Mouse (Mus musculus) hindbrain, postnatal 0 days (tissue): ENCODE measurements around the gene Pold1. TPM values are rescaled to one million over a fixed set of nuclear protein-coding genes. Genes with fewer than 3 reads are reported as not detected.
A peak's percentile ranks its signal among the peaks of the same experiment; 100 is the strongest.

Experiments
- ATAC-seq: fragments of 200-750 bp; cut with Nextera tagmentation; 2 replicates; pipeline ENCODE4 v1.8.0; 2017; ENCODE audit warnings: mild to moderate bottlenecking, moderate TSS enrichment, moderate library complexity
- DNase-seq: peaks from one replicate; pipeline ENCODE4 v3.0.0-alpha.2; 2015; ENCODE audit warnings: low spot score
- H3K27ac ChIP-seq: fragments of 300-500 bp; sonication (generic); 2 replicates; pipeline ENCODE4 v1.5.1; 2014; ENCODE audit warnings: mild to moderate bottlenecking
- H3K27me3 ChIP-seq: fragments of 300-500 bp; sonication (generic); 2 replicates; pipeline ENCODE4 v1.6.1; 2014; ENCODE audit warnings: low read length, mixed read lengths; ENCODE audit not compliant: insufficient read depth
- H3K36me3 ChIP-seq: fragments of 300-500 bp; sonication (generic); 2 replicates; pipeline ENCODE4 v1.6.1; 2014; ENCODE audit warnings: low read length, mixed read lengths; ENCODE audit not compliant: insufficient read depth
- H3K4me1 ChIP-seq: fragments of 300-500 bp; sonication (generic); 2 replicates; pipeline ENCODE4 v1.6.1; 2014; ENCODE audit warnings: antibody characterized with exemption, low read length, mixed read lengths; ENCODE audit not compliant: insufficient read depth
- H3K4me2 ChIP-seq: fragments of 300-500 bp; sonication (generic); 2 replicates; pipeline ENCODE4 v1.6.1; 2014; ENCODE audit warnings: low read depth, mild to moderate bottlenecking, low read length, moderate library complexity, mixed read lengths
- H3K4me3 ChIP-seq: fragments of 300-500 bp; sonication (generic); 2 replicates; pipeline ENCODE4 v1.5.1; 2014; ENCODE audit warnings: low read length
- H3K9ac ChIP-seq: fragments of 300-500 bp; sonication (generic); replicated peaks from 2 replicates; pipeline ENCODE4 v1.6.1; 2014; ENCODE audit warnings: mild to moderate bottlenecking, low read length, moderate library complexity, mixed read lengths
- H3K9me3 ChIP-seq: fragments of 300-500 bp; sonication (generic); 2 replicates; pipeline ENCODE4 v1.6.1; 2016; ENCODE audit warnings: low read length, mixed read lengths
- CTCF ChIP-seq: IDR thresholded peaks from 2 replicates; pipeline ENCODE4 v1.5.1; 2016; ENCODE audit warnings: antibody characterized with exemption, control low read depth, low read depth
- WGBS: fragments of 180-500 bp; shearing (Covaris S2); extraction: QIAGEN DNeasy Blood & Tissue Kit; methylation state at CpG from one replicate; pipeline ENCODE4 v1.1.7; 2014; 5-methylcytosine and 5-hydroxymethylcytosine counted together
- polyA plus RNA-seq: library from polyadenylated mRNA; unstranded; fragments of >200 nt; fragmentation: Nextera tagmentation; extraction: Ambion mirVana; gene quantifications from 2 replicates; pipeline ENCODE4 v1.2.1, GENCODE M21; 2015
- total RNA-seq: library from RNA; depleted of rRNA; stranded (reverse); fragments of >200 nt; gene quantifications from 2 replicates; pipeline ENCODE4 v1.2.3, GENCODE M21; 2014

Pold1 gene
- total and polyA plus RNA-seq, 2 experiments from 2014 or later = 18.7 to 30.0 TPM

DNA sequence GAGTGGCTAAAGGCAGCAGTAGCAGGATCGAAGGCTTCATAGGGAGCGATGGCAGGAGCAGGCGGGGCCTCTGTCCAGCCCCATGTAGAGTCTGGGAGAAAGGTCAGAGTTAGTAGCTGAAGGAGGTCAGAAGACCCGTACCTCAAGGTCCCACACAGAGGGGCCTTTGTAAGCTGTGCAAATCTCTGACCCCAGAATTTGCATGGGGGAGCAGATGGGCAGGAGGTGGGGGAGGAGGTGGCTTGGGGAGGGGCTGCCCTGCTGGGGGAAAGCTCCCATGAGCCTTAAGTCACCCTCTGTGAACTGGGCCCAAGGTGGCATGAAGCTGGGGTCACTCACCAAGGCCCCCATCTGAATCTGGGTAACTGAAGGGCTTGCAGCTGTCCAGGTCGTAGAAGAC lies 19.1 kb downstream of the Pold1 start:
- H3K27ac ChIP-seq = no peak overlapping the region
- no peaks in the 10 kb centered on the region for H3K9me3 ChIP-seq
- H3K4me2 ChIP-seq = no peak overlapping the region
- no peak overlapping the region for H3K9ac ChIP-seq
- ATAC-seq = no peak
- no peaks in the 10 kb centered on the region for H3K27me3 ChIP-seq
- no peak for DNase-seq
- no peaks in the 10 kb centered on the region for H3K36me3 ChIP-seq
- TF ChIP-seq CTCF = no peak
- H3K4me3 ChIP-seq = no peak overlapping the region
- 57% methylated on average over 5 of the region's 5 CpGs for WGBS
- peaks cover 8% of the 10 kb centered on the region; the same call in 1 of the 2 replicates for H3K4me1 ChIP-seq

- peak overlapping the region; percentile 57; the same call in 1 of the 2 replicates for H3K27ac ChIP-seq
These were observed 20.9 kb downstream of the Pold1 start for GRCm38 (mm10) chr7:44527483-44528398.

DNA sequence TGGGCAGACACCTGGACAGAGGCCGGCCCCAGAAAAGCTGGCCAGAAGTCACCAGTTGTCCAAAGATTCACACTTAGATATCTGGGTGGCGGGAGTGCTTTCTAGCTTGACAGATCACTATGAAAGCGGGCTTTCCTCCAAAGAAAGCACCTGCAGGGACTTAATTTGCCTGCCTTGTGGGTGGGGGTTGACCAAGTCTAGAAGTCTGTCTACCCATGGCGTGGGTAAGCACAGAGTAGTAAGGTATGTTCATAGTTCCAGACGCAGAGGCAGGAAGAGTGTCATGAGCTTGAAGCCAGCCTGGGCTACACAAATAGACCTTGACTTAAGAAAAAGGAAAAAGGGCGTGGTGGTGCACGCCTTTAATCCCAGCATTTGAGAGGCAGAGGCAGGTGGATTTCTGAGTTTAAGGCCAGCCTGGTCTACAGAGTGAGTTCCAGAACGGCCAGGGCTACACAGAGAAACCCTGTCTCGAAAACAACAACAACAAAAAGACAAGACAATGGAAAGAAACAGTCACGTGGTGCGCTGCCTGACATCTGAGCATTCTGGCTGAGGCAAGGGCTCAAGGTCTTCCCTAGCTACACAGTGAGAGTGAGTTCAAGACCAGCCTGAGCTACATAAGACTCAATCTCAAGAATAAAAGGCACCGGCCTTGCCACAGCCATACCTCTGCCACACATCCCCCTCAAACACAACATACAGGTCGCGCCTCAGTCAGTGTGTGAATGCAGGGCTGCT lies 22.1 kb downstream of the Pold1 start:
- no peak for TF ChIP-seq CTCF
- Histone ChIP-seq H3K4me3 (no peak overlapping the region), H3K9ac (no peak overlapping the region), H3K27me3 (no peaks in the 10 kb centered on the region), H3K27ac (no peak overlapping the region), H3K4me2 (no peak overlapping the region), H3K9me3 (no peaks in the 10 kb centered on the region), H3K4me1 (peaks cover 8% of the 10 kb centered on the region; the same call in 1 of the 2 replicates), H3K36me3 (no peaks in the 10 kb centered on the region)
- WGBS = 92% methylated on average over 14 of the region's 14 CpGs
- DNase-seq (no peak), ATAC-seq (no peak)

More at GRCm38 (mm10) chr7:44527483-44528398, 20.9 kb downstream of the Pold1 start:
- peak overlapping the region; percentile 74 for H3K4me2 ChIP-seq
- DNase-seq = peak; percentile 84
- H3K4me3 ChIP-seq = peak overlapping the region; percentile 35
- no peaks in the 10 kb centered on the region for H3K36me3 ChIP-seq
- TF ChIP-seq CTCF = peak; percentile 88
- H3K9ac ChIP-seq = peak overlapping the region; percentile 50
- no peaks in the 10 kb centered on the region for H3K9me3 ChIP-seq
- peaks cover 8% of the 10 kb centered on the region; the same call in 1 of the 2 replicates for H3K4me1 ChIP-seq
- H3K27me3 ChIP-seq = no peaks in the 10 kb centered on the region
- ATAC-seq = peak; percentile 75
- 7% methylated on average over 40 of the region's 40 CpGs for WGBS

DNA sequence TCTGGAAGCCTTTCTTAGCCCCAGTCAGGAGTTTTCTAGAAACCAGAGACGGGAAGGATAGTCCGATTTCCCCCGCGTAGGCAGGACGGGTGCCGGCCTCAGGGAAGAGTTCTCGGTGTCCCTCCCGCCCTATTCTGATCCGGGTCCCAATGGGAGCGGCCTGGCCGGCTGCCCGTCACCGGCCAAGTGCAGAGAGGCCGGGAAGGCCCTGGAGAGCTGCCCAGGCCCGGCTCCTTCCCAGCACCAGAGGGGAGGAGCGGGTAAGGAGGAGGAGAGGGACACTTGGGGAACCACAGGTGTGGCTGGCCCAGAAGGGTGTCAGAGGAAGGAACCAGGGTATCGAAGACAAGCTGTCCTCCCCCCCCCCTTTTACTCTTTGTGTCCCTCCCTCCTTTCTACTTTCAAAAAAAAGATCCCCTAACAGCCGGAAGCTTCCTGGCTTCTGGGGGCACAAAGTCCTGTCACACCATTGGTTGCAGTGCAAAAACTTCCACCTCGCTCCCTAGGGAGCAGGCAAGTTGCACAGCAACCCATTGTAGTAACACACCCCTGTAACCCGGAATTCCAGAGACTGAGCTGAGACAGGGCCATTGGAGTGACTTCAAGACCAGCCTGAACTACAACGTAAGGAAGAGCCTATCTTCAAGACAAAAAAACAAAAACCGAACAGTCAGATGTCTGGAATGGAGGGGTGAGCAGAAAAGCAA lies 23.4 kb downstream of the Pold1 start:
- peak; percentile 73 for DNase-seq
- no peaks in the 10 kb centered on the region for H3K9me3 ChIP-seq
- 10% methylated on average over 21 of the region's 22 CpGs for WGBS
- H3K4me2 ChIP-seq = peak overlapping the region; percentile 41
- no peaks in the 10 kb centered on the region for H3K27me3 ChIP-seq
- H3K36me3 ChIP-seq = no peaks in the 10 kb centered on the region
- no peak overlapping the region for H3K4me3 ChIP-seq
- peak overlapping the region; percentile 20; the same call in 1 of the 2 replicates for H3K27ac ChIP-seq
- peaks cover 8% of the 10 kb centered on the region; the same call in 1 of the 2 replicates for H3K4me1 ChIP-seq
- ATAC-seq = 0 out of 2 replicates have a peak, but pooled peaks have one; percentile 16
- H3K9ac ChIP-seq = no peak overlapping the region; the same call in 1 of the 2 replicates
- TF ChIP-seq CTCF = no peak

GRCm38 (mm10) chr7:44524502-44524901 lies 24.1 kb downstream of the Pold1 start, which contains the start of gene Mybpc2:
Mybpc2 (minus strand) TSS chr7:44524656.
- Histone ChIP-seq H3K27me3 (no peaks in the 10 kb centered on the region), H3K9me3 (no peaks in the 10 kb centered on the region), H3K36me3 (no peaks in the 10 kb centered on the region), H3K9ac (no peak within 1 kb of the TSS; the same call in 1 of the 2 replicates), H3K27ac (peak within 1 kb of the TSS; percentile 20; the same call in 1 of the 2 replicates), H3K4me1 (peaks cover 8% of the 10 kb centered on the region; the same call in 1 of the 2 replicates), H3K4me3 (no peak within 1 kb of the TSS), H3K4me2 (peak within 1 kb of the TSS; percentile 41)
- DNase-seq = no peak
- no peak for ATAC-seq
- no peak for TF ChIP-seq CTCF
- 36% methylated on average over 12 of the region's 12 CpGs for WGBS

DNA sequence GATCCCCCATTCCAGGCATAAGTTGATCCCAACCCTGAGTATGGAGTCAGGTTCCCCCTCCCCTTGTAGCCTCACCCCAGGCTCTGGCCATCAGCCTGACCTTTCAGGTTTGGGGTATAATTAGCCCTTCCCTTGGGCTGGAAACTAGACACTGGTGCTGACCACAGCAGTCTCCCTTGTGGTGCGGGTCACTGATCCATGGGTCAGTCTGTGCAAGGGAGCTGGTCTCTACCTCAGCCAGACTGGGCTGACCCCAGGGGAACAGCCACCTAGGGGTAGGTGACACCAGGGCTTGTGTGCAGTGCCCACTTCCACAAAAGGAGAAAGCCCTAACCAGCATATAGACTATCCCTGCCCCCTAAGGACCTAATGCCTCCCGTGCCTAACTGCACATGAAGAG lies 25.6 kb downstream of the Pold1 start:
- no peak overlapping the region for H3K9ac ChIP-seq
- no peak overlapping the region for H3K4me3 ChIP-seq
- no peak overlapping the region for H3K27ac ChIP-seq
- H3K4me1 ChIP-seq = peaks cover 4% of the 10 kb centered on the region; the same call in 1 of the 2 replicates
- no peaks in the 10 kb centered on the region for H3K36me3 ChIP-seq
- ATAC-seq (no peak), DNase-seq (no peak)
- no peaks in the 10 kb centered on the region for H3K27me3 ChIP-seq
- H3K4me2 ChIP-seq = no peak overlapping the region
- WGBS = 75% methylated on average over 2 of the region's 2 CpGs
- no peaks in the 10 kb centered on the region for H3K9me3 ChIP-seq
- no peak for TF ChIP-seq CTCF
